Mouse (Mus musculus) hindbrain, embryonic 11.5 days (tissue): Measurements from ENCODE around the gene Mrtfb. TPM values are rescaled to one million over a fixed set of nuclear protein-coding genes. Genes with fewer than 3 reads are reported as not detected.

Experiments used
- ATAC-seq: fragments of 200-750 bp; cut with Nextera tagmentation; 2 replicates; pipeline ENCODE4 v1.8.0; 2017; ENCODE audit warnings: mild to moderate bottlenecking, moderate TSS enrichment, moderate library complexity; ENCODE audit not compliant: low FRiP score
- DNase-seq: peaks from one replicate; pipeline ENCODE4 v3.0.0-alpha.2; 2015; ENCODE audit warnings: low spot score
- H3K27ac ChIP-seq: fragments of 300-500 bp; sonication (generic); 2 replicates; pipeline ENCODE4 v1.5.1; 2014; ENCODE audit warnings: mild to moderate bottlenecking, low read depth, low read length
- H3K27me3 ChIP-seq: fragments of 300-500 bp; sonication (generic); 2 replicates; pipeline ENCODE4 v1.6.1; 2014; ENCODE audit warnings: mild to moderate bottlenecking, low read length, moderate library complexity, mixed read lengths; ENCODE audit not compliant: control insufficient read depth, insufficient read depth
- H3K36me3 ChIP-seq: fragments of 300-500 bp; sonication (generic); 2 replicates; pipeline ENCODE4 v1.6.1; 2014; ENCODE audit warnings: mild to moderate bottlenecking, low read length, moderate library complexity, mixed read lengths; ENCODE audit not compliant: control insufficient read depth, insufficient read depth
- H3K4me1 ChIP-seq: fragments of 300-500 bp; sonication (generic); replicated peaks from 2 replicates; pipeline ENCODE4 v1.6.1; 2014; ENCODE audit warnings: low read length, mixed read lengths; ENCODE audit not compliant: control insufficient read depth, insufficient read depth
- H3K4me2 ChIP-seq: fragments of 300-500 bp; sonication (generic); replicated peaks from 2 replicates; pipeline ENCODE4 v1.6.1; 2014; ENCODE audit warnings: mild to moderate bottlenecking, low read depth, low read length
- H3K4me3 ChIP-seq: fragments of 300-500 bp; sonication (generic); 2 replicates; pipeline ENCODE4 v1.5.1; 2014; ENCODE audit warnings: low read depth, low read length
- H3K9ac ChIP-seq: fragments of 300-500 bp; sonication (generic); 2 replicates; pipeline ENCODE4 v1.6.1; 2014; ENCODE audit warnings: low read depth, low read length
- H3K9me3 ChIP-seq: fragments of 300-500 bp; sonication (generic); 2 replicates; pipeline ENCODE4 v1.6.1; 2016; ENCODE audit warnings: low read length; ENCODE audit not compliant: control insufficient read depth
- WGBS: fragments of 180-500 bp; shearing (Covaris S2); extraction: QIAGEN DNeasy Blood & Tissue Kit; methylation state at CpG from one replicate; pipeline ENCODE4 v1.1.7; 2014; 5-methylcytosine and 5-hydroxymethylcytosine counted together
- polyA plus RNA-seq: library from polyadenylated mRNA; unstranded; fragments of >200 nt; fragmentation: Nextera tagmentation; extraction: Ambion mirVana; gene quantifications from 2 replicates; pipeline ENCODE4 v1.2.1, GENCODE M21; 2014

Gene Mrtfb
- 18.7 and 24.1 TPM in 2 replicates for polyA plus RNA-seq

GRCm38 (mm10) chr16:13255855-13256635 is at the start of gene Mrtfb:
Gene Mrtfb (plus strand): TSS chr16:13256481.
- Histone ChIP-seq H3K27me3 (no peaks in the 10 kb centered on the region), H3K9me3 (no peaks in the 10 kb centered on the region), H3K4me2 (peak within 1 kb of the TSS; percentile 91), H3K27ac (peak within 1 kb of the TSS; percentile 54; the same call in 1 of the 2 replicates), H3K36me3 (no peaks in the 10 kb centered on the region), H3K4me3 (peak within 1 kb of the TSS; percentile 85), H3K9ac (peak within 1 kb of the TSS; percentile 92), H3K4me1 (no peaks in the 10 kb centered on the region; the same call in 1 of the 2 replicates)
- peak; percentile 91 for DNase-seq
- WGBS, result 2% methylated on average over 45 of the region's 56 CpGs
- ATAC-seq, result peak; percentile 93

GRCm38 (mm10) chr16:13207649-13208048 is 48.6 kb upstream of the Mrtfb start:
- DNase-seq (no peak), ATAC-seq (no peak)
- no peak overlapping the region for H3K4me2 ChIP-seq
- H3K4me1 ChIP-seq, result no peaks in the 10 kb centered on the region
- 64% methylated on average over 5 of the region's 5 CpGs for WGBS
- no peak overlapping the region for H3K4me3 ChIP-seq
- H3K36me3 ChIP-seq, result no peaks in the 10 kb centered on the region
- no peak overlapping the region for H3K9ac ChIP-seq
- H3K9me3 ChIP-seq, result no peaks in the 10 kb centered on the region
- H3K27ac ChIP-seq, result no peak overlapping the region
- no peaks in the 10 kb centered on the region for H3K27me3 ChIP-seq

GRCm38 (mm10) chr16:13208087-13208486 is 48.2 kb upstream of the Mrtfb start:
- no peak overlapping the region for H3K27ac ChIP-seq
- 50% methylated on average over 3 of the region's 3 CpGs for WGBS
- no peak for DNase-seq
- ATAC-seq, result no peak
- no peaks in the 10 kb centered on the region for H3K9me3 ChIP-seq
- H3K27me3 ChIP-seq, result no peaks in the 10 kb centered on the region
- no peaks in the 10 kb centered on the region for H3K36me3 ChIP-seq
- H3K4me1 ChIP-seq, result no peaks in the 10 kb centered on the region
- H3K4me2 ChIP-seq, result no peak overlapping the region
- H3K4me3 ChIP-seq, result no peak overlapping the region
- no peak overlapping the region for H3K9ac ChIP-seq

GRCm38 (mm10) chr16:13212781-13213180 is 43.5 kb upstream of the Mrtfb start:
- Histone ChIP-seq H3K36me3 (no peaks in the 10 kb centered on the region), H3K9me3 (no peaks in the 10 kb centered on the region), H3K4me2 (no peak overlapping the region), H3K9ac (no peak overlapping the region), H3K4me1 (no peaks in the 10 kb centered on the region), H3K27ac (no peak overlapping the region), H3K4me3 (no peak overlapping the region), H3K27me3 (no peaks in the 10 kb centered on the region)
- ATAC-seq (no peak), DNase-seq (no peak)
- WGBS, result 79% methylated on average over 4 of the region's 4 CpGs

GRCm38 (mm10) chr16:13216116-13216952 is 39.9 kb upstream of the Mrtfb start:
- H3K4me2 ChIP-seq, result no peak overlapping the region
- no peak overlapping the region for H3K27ac ChIP-seq
- no peaks in the 10 kb centered on the region for H3K4me1 ChIP-seq
- WGBS, result 81% methylated on average over 5 of the region's 5 CpGs
- ATAC-seq (no peak), DNase-seq (no peak)
- no peaks in the 10 kb centered on the region for H3K36me3 ChIP-seq
- H3K9ac ChIP-seq, result no peak overlapping the region
- H3K4me3 ChIP-seq, result no peak overlapping the region
- no peaks in the 10 kb centered on the region for H3K9me3 ChIP-seq
- no peaks in the 10 kb centered on the region for H3K27me3 ChIP-seq

DNA sequence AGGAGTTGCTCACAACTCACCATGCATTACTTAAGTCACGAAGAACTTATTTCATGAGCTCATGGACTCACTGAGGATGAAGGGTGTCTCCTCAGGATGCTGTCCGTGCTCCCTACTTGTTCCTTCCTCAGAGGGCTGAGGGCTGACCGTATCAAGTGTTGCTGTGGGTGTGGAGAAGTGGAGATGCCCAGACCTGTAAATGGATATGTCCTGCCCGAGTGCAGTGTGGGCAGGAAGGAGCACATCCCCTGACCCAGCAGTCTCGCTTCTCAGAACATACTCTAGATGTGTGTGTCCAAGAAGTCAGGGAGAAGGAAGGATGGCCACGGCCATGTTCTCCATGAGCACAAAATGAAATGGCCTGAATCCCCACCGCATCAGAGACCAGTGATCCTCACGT is 38.3 kb upstream of the Mrtfb start:
- Histone ChIP-seq H3K4me2 (no peak overlapping the region), H3K9ac (no peak overlapping the region), H3K4me1 (no peaks in the 10 kb centered on the region), H3K36me3 (no peaks in the 10 kb centered on the region), H3K4me3 (no peak overlapping the region), H3K27ac (no peak overlapping the region), H3K9me3 (no peaks in the 10 kb centered on the region), H3K27me3 (no peaks in the 10 kb centered on the region)
- no peak for ATAC-seq
- no peak for DNase-seq
- WGBS, result 86% methylated on average over 8 of the region's 8 CpGs

GRCm38 (mm10) chr16:13221475-13221874 is 34.8 kb upstream of the Mrtfb start:
- no peaks in the 10 kb centered on the region for H3K36me3 ChIP-seq
- ATAC-seq (no peak), DNase-seq (no peak)
- no peak overlapping the region for H3K4me2 ChIP-seq
- H3K9me3 ChIP-seq, result no peaks in the 10 kb centered on the region
- H3K4me3 ChIP-seq, result no peak overlapping the region
- no peaks in the 10 kb centered on the region for H3K27me3 ChIP-seq
- H3K4me1 ChIP-seq, result no peaks in the 10 kb centered on the region
- 88% methylated on average over 1 of the region's 1 CpGs for WGBS
- H3K9ac ChIP-seq, result no peak overlapping the region
- H3K27ac ChIP-seq, result no peak overlapping the region

DNA sequence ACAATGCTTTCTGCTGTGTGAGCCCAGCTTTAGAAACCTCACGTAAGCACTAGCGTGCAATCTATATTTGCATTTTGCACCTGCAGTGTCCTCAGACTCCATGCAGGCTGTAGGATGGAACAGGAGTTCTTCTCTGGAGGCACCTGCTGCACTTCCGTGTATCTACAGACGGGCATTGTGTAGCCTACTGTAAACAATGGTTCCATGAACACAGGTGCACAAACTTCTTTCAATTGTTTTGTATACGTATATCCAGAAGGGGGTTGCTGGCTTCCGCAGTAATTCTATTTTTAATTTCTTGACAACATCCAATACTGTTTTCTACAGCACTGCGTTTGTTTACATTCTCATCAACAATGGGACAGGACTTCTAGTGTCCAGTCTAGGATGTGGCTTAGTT is 24.2 kb upstream of the Mrtfb start:
- Histone ChIP-seq H3K4me2 (no peak overlapping the region), H3K36me3 (no peaks in the 10 kb centered on the region), H3K9me3 (no peaks in the 10 kb centered on the region), H3K27ac (no peak overlapping the region), H3K27me3 (no peaks in the 10 kb centered on the region), H3K9ac (no peak overlapping the region), H3K4me3 (no peak overlapping the region), H3K4me1 (no peaks in the 10 kb centered on the region)
- DNase-seq, result no peak
- WGBS, result 89% methylated on average over 7 of the region's 7 CpGs
- no peak for ATAC-seq
